Mouse (Mus musculus) ES-Bruce4 (cell line): ENCODE results near the gene Tcp1.

Source experiments
- CTCF ChIP-seq: IDR thresholded peaks from one replicate; pipeline ENCODE4 v1.8.1; 2011; ENCODE audit warnings: low read depth, low read length
- POLR2A ChIP-seq: IDR thresholded peaks from one replicate; pipeline ENCODE4 v1.8.1; 2011; ENCODE audit warnings: low read length; ENCODE audit not compliant: insufficient read depth

DNA sequence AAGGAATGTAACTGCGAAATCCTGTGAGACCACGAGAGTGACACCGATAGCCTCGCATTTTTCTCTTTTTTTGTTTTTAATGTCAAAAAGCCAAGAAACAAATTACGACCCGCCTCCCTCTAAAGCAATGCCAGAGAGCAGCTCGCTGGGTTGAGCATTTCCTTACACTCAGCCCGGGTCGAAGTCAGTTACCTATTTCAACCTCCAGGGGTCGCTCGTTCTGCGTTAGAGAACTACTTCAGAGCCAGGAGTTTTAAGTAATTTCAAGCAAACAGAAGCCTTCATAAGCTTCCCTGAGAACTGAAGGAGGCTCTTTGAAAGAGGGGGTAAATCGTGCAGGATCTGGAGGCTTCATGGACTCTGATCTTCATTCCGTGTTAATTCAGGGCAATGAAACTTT is 35.3 kb upstream of the Tcp1 start:
- TF ChIP-seq POLR2A (no peak), CTCF (peak; percentile 58)
